Mouse (Mus musculus): ENCODE measurements around the gene Kif16b.

- no peak for TF ChIP-seq POLR2A (IDR thresholded peaks at IDR 0.05; ENCODE audit: borderline replicate concordance, extremely low read depth, insufficient read depth, insufficient read length, poor library complexity, severe bottlenecking)
- TF ChIP-seq CTCF (IDR thresholded peaks at IDR 0.05; ENCODE audit: borderline replicate concordance, extremely low read depth, insufficient read depth, insufficient read length), result no peak
These were observed 24.7 kb downstream of the Kif16b start for GRCm38 (mm10) chr2:142876636-142877035.

All from brain, embryonic 14.5 days (tissue).